Mouse (Mus musculus): ENCODE measurements around the gene Gnat1.

GRCm38 (mm10) chr9:107688415-107688814, 8.9 kb upstream of the Gnat1 start:
- no peak for TF ChIP-seq POLR2A (IDR thresholded peaks at IDR 0.05; ENCODE audit: borderline replicate concordance, extremely low read depth, low read depth, low read length)
- TF ChIP-seq CTCF (IDR thresholded peaks at IDR 0.05; ENCODE audit: insufficient read depth, low read length) = no peak
